Mouse (Mus musculus) spleen, adult 2 months (tissue): ENCODE measurements around the gene Kcnf1. TPM values are rescaled to one million over a fixed set of nuclear protein-coding genes. Genes with fewer than 3 reads are reported as not detected.

ENCODE experiments used
- DNase-seq, 2 experiments: peaks; one replicate each; pipeline versions ENCODE4 v3.0.0 to v3.0.0-alpha.2; 2012 to 2021; ENCODE audit warnings: low spot score in 2 of 2, low read depth in 1 of 2
- H3K27ac ChIP-seq: fragments of 200-500 bp; 2 replicates; pipeline ENCODE4 v1.5.1; 2012; ENCODE audit warnings: low read length, inconsistent platforms; ENCODE audit not compliant: insufficient read depth
- H3K27me3 ChIP-seq: fragments of 200-500 bp; 2 replicates; pipeline ENCODE4 v1.6.1; 2012; ENCODE audit warnings: mild to moderate bottlenecking, moderate library complexity, low read length, inconsistent platforms; ENCODE audit not compliant: control insufficient read depth, insufficient read depth
- H3K36me3 ChIP-seq: fragments of 200-500 bp; 2 replicates; pipeline ENCODE4 v1.6.1; 2012; ENCODE audit warnings: mild to moderate bottlenecking, low read length, inconsistent platforms; ENCODE audit not compliant: control insufficient read depth, insufficient read depth
- H3K4me1 ChIP-seq: fragments of 200-500 bp; 2 replicates; pipeline ENCODE4 v1.6.1; 2011; ENCODE audit warnings: inconsistent platforms; ENCODE audit not compliant: control insufficient read depth, insufficient read depth, insufficient read length
- H3K4me3 ChIP-seq: fragments of 200-500 bp; 2 replicates; pipeline ENCODE4 v1.5.1; 2011; ENCODE audit warnings: mild to moderate bottlenecking, inconsistent platforms; ENCODE audit not compliant: insufficient read depth, insufficient read length; ENCODE audit errors: extremely low read depth
- CTCF ChIP-seq: fragments of 200-500 bp; IDR thresholded peaks from 2 replicates; pipeline ENCODE4 v1.5.1; 2011; ENCODE audit warnings: mild to moderate bottlenecking, inconsistent platforms; ENCODE audit not compliant: insufficient read depth, insufficient read length, insufficient replicate concordance; ENCODE audit errors: extremely low read depth
- POLR2A ChIP-seq: fragments of 200-500 bp; IDR thresholded peaks from 2 replicates; pipeline ENCODE4 v1.6.1; 2011; ENCODE audit warnings: low read depth, low read length, inconsistent platforms
- WGBS: fragments of 180-500 bp; shearing (Covaris S2); methylation state at CpG from one replicate; pipeline ENCODE4 v1.1.7; 2018; 5-methylcytosine and 5-hydroxymethylcytosine counted together
- polyA plus RNA-seq: library from polyadenylated mRNA; depleted of rRNA; stranded (reverse); fragments of >200 nt; gene quantifications from 2 replicates; pipeline ENCODE4 v1.2.3, GENCODE M21; 2012

The Kcnf1 gene
- polyA plus RNA-seq, 1 experiment = 0.28 TPM

GRCm38 (mm10) chr12:17215751-17216150, 39.1 kb upstream of the Kcnf1 start:
- no peaks in the 10 kb centered on the region for H3K27me3 ChIP-seq
- H3K36me3 ChIP-seq = no peaks in the 10 kb centered on the region
- no peak overlapping the region for H3K27ac ChIP-seq
- no peak for TF ChIP-seq CTCF
- no peak for TF ChIP-seq POLR2A
- H3K4me1 ChIP-seq = no peaks in the 10 kb centered on the region
- H3K4me3 ChIP-seq = no peak overlapping the region
- DNase-seq = no peak
- 87% methylated on average over 7 of the region's 7 CpGs for WGBS

GRCm38 (mm10) chr12:17202492-17203322, 26.0 kb upstream of the Kcnf1 start:
- no peaks in the 10 kb centered on the region for H3K36me3 ChIP-seq
- no peaks in the 10 kb centered on the region for H3K27me3 ChIP-seq
- DNase-seq = no peak
- no peaks in the 10 kb centered on the region for H3K4me1 ChIP-seq
- no peak for TF ChIP-seq CTCF
- 83% methylated on average over 13 of the region's 13 CpGs for WGBS
- no peak overlapping the region for H3K4me3 ChIP-seq
- no peak overlapping the region for H3K27ac ChIP-seq

GRCm38 (mm10) chr12:17198621-17199020, 21.9 kb upstream of the Kcnf1 start:
- WGBS = 92% methylated on average over 5 of the region's 5 CpGs
- H3K4me1 ChIP-seq = no peaks in the 10 kb centered on the region
- H3K36me3 ChIP-seq = no peaks in the 10 kb centered on the region
- no peak overlapping the region for H3K4me3 ChIP-seq
- DNase-seq = no peak
- H3K27ac ChIP-seq = no peak overlapping the region
- no peaks in the 10 kb centered on the region for H3K27me3 ChIP-seq
- TF ChIP-seq CTCF (no peak), POLR2A (no peak)

- H3K27ac ChIP-seq = no peak overlapping the region
- H3K27me3 ChIP-seq = no peaks in the 10 kb centered on the region
- DNase-seq = no peak
- TF ChIP-seq POLR2A (no peak), CTCF (no peak)
- no peaks in the 10 kb centered on the region for H3K36me3 ChIP-seq
- 97% methylated on average over 6 of the region's 6 CpGs for WGBS
- H3K4me3 ChIP-seq = no peak overlapping the region
- no peaks in the 10 kb centered on the region for H3K4me1 ChIP-seq
These were observed 17.5 kb upstream of the Kcnf1 start for GRCm38 (mm10) chr12:17194140-17194539.

- no peak overlapping the region for H3K4me3 ChIP-seq
- DNase-seq = no peak
- H3K27ac ChIP-seq = no peak overlapping the region
- 86% methylated on average over 1 of the region's 1 CpGs for WGBS
- H3K27me3 ChIP-seq = no peaks in the 10 kb centered on the region
- TF ChIP-seq CTCF (no peak), POLR2A (no peak)
- H3K4me1 ChIP-seq = no peaks in the 10 kb centered on the region
- H3K36me3 ChIP-seq = no peaks in the 10 kb centered on the region
These were observed 16.6 kb upstream of the Kcnf1 start for GRCm38 (mm10) chr12:17193311-17193710.

- no peak for DNase-seq
- TF ChIP-seq POLR2A = no peak
- no peak for TF ChIP-seq CTCF
- Histone ChIP-seq H3K4me3 (no peak overlapping the region), H3K27me3 (no peaks in the 10 kb centered on the region), H3K27ac (no peak overlapping the region), H3K4me1 (no peaks in the 10 kb centered on the region), H3K36me3 (no peaks in the 10 kb centered on the region)
- 93% methylated on average over 2 of the region's 2 CpGs for WGBS
These were observed 16.2 kb upstream of the Kcnf1 start for GRCm38 (mm10) chr12:17192887-17193286.

GRCm38 (mm10) chr12:17184303-17184775, 7.7 kb upstream of the Kcnf1 start:
- H3K4me3 ChIP-seq = no peak overlapping the region
- no peaks in the 10 kb centered on the region for H3K36me3 ChIP-seq
- TF ChIP-seq CTCF (no peak), POLR2A (no peak)
- H3K27me3 ChIP-seq = no peaks in the 10 kb centered on the region
- H3K27ac ChIP-seq = no peak overlapping the region
- WGBS = 33% methylated on average over 7 of the region's 7 CpGs
- no peak for DNase-seq
- H3K4me1 ChIP-seq = no peaks in the 10 kb centered on the region
